Mouse (Mus musculus): ENCODE data around the gene Ypel4.

GRCm38 (mm10) chr2:84705295-84705694, 28.6 kb upstream of the Ypel4 start:
- TF ChIP-seq GATA1 (IDR thresholded peaks at IDR 0.05; ENCODE audit: borderline replicate concordance, low read length) (no peak), FLI1 (IDR thresholded peaks at IDR 0.05; ENCODE audit: low read length) (no peak)
